Mouse (Mus musculus) neural tube, postnatal 0 days (tissue): ENCODE results near the gene Atad2b. TPM values are rescaled to one million over a fixed set of nuclear protein-coding genes. Genes with fewer than 3 reads are reported as not detected.

Experiments
- polyA plus RNA-seq: library from polyadenylated mRNA; unstranded; fragments of >200 nt; fragmentation: Nextera tagmentation; extraction: Ambion mirVana; gene quantifications from 2 replicates; pipeline ENCODE4 v1.2.1, GENCODE M21; 2015

Gene Atad2b
- 9.1 and 12.3 TPM in 2 replicates for polyA plus RNA-seq

DNA sequence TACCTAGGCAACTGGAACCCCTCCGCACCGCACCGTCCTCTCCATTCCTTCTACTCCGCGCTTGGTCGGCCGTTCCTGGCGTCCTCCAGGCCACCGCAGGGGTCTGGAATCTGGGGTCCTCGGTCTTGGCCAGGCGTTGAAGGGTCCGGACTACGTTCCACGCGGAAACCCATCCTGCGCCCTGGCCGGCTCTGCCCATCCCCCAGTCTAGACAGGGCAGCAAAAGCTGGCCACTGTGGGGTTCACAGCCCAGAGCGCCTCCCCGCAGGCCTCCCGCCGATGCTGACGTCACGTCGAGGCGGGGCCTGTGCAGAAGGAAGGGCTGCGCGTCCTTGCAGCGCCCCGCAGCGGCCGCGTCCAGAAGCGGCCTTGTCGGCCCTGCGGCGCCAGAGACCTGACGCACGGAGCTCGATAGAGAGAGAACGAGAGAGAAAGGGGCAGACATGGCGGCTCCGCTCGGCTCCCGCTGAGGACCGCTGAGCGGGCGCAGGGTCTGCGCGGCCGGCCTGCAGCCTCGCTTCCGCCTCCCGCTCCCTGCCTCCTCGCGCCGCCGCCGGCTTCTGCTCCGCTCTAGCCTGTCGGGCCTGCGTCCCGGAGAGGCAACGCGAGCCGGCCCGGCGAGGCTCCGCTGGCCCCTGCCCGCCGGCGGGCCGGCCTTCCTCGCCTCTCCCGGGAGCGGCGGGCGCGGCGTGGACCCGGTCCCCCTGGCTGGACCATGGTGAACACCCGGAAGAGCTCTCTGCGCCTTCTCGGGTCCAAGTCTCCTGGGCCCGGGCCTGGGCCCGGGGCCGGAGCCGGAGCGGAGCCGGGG lies at the start of gene Atad2b:
Atad2b (plus strand) TSS at position 360 of the 811 bp plus-strand sequence.

DNA sequence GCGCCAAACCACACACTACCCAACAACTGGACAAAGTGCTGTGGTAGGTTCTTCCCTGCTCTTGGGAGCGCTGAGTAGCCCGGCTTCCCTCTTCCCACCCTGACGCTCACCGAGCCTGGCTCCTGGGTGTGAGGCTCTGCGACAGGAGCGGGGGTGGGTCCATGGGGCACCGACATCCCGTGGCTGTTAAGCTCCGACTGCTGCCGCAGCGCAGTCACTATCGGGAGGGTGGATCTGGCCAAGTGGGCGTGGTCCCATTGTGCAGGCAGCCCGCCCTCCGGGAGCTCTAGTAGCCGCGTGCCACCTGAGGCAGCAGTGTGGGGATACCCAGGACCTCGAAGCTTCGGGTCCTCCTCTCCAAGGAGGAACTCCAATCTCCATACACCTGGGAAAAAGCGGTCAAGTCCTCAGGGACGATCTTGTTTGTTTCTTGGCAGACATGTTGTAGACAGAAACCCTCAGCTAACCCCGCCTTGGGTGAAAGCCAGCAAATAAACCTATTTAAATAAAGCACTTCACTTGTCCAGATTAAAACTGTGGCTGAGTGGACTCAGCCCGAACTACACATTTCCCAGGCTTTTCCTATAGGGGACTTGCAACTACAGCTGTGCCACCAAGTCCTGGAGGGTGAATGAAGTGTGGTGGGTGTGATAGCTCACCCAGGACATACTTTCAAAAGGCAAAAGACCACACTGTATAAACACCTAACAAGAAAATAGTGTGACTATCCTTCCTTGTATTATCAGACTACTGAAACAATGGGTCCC lies 42.8 kb upstream of the Atad2b start, which contains the start of gene Mfsd2b:
Mfsd2b (minus strand) TSS at position 199 of the 767 bp plus-strand sequence.

DNA sequence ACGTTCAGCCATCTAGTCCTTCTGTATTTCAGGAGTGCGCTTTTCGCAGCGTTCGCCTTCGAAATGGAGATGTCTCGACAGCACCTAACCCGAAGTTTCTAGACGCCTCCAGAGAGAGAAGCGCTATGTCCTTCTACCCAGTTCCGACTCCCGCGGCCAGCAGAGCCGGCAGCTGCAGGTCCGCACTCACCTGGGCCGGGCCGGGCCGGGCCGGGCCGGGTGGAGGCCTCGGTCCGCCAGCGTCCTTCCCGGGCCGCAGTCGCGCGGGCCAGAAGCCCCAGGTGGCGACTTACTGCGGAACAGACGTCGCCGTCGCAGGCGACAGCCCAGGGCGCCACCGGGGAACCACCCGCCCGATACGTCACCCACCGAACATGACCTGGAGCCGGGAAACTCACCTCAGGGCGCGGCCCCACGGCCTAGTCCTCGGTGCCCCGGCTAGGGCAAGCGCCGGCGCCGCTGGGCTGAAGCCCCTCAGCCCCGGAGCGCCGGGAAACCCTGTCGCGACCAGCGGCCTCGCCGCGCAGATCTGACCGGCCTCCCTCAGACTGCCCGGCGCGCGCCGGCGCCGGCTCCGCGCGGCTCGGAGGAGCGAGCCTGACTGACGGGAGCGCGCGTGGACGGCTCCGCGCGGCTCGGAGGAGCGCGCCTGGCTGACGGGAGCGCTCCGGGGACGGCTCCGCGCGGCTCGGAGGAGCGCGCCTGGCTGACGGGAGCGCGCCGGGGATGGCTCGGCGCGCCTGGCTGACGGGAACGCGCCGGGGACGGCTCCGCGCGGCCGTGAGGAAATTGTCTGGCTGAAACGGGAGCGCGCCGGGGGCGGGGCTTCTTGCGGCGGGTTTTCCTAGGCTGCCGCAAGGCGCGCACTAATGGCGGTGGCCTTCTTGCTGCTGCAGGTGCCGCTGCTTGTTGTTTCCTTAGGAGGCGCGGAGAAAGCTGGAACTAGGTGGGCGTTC lies 9.9 kb upstream of the Atad2b start, which contains the start of gene Ubxn2a:
Ubxn2a (minus strand) TSS at position 755 of the 956 bp plus-strand sequence.

Other genes with a start within 250 kb of the Atad2b start
- gene Fam228a, start 178.9 kb upstream of the Atad2b start, polyA plus RNA-seq = 0.66 and 1.0 TPM in 2 replicates
- gene Pfn4, start 148.3 kb upstream of the Atad2b start, polyA plus RNA-seq = 21.8 and 23.6 TPM in 2 replicates
- 8.7 and 10.5 TPM in 2 replicates for gene Fam228b, start 148.1 kb upstream of the Atad2b start, polyA plus RNA-seq
- gene Sf3b6, start 99.8 kb upstream of the Atad2b start, polyA plus RNA-seq = 280 and 287 TPM in 2 replicates
- gene Fkbp1b, start 75.8 kb upstream of the Atad2b start, polyA plus RNA-seq = 141 and 151 TPM in 2 replicates
- gene Wdcp, start 74.0 kb upstream of the Atad2b start, polyA plus RNA-seq = 14.2 and 17.0 TPM in 2 replicates
- 1.2 and 1.4 TPM in 2 replicates for gene Mfsd2b, start 43.0 kb upstream of the Atad2b start, polyA plus RNA-seq
- 56.4 and 59.1 TPM in 2 replicates for gene Ubxn2a, start 9.6 kb upstream of the Atad2b start, polyA plus RNA-seq